Mouse (Mus musculus) liver, embryonic 12.5 days (tissue): ENCODE results near the gene Birc3. TPM values are rescaled to one million over a fixed set of nuclear protein-coding genes. Genes with fewer than 3 reads are reported as not detected.

ENCODE experiments used
- polyA plus RNA-seq: library from polyadenylated mRNA; unstranded; fragments of >200 nt; fragmentation: Nextera tagmentation; extraction: Ambion mirVana; gene quantifications from 2 replicates; pipeline ENCODE4 v1.2.1, GENCODE M21; 2016

Gene Birc3
- polyA plus RNA-seq, 1 experiment from 2014 or later = 6.7 TPM

Other genes with a start within 250 kb of the Birc3 start
- gene Mmp20, start 245.0 kb downstream of the Birc3 start, polyA plus RNA-seq = not detected in 2 replicates
- gene Mmp7, start 181.1 kb downstream of the Birc3 start, polyA plus RNA-seq = not detected in 2 replicates
- gene Tmem123, start 109.1 kb downstream of the Birc3 start, polyA plus RNA-seq = 59.4 and 60.3 TPM in 2 replicates
- 15.0 and 15.6 TPM in 2 replicates for gene Birc2, start 36.1 kb downstream of the Birc3 start, polyA plus RNA-seq
- gene Yap1, start 131.4 kb upstream of the Birc3 start, polyA plus RNA-seq = 8.3 and 8.7 TPM in 2 replicates
- gene Cfap300, start 169.6 kb upstream of the Birc3 start, polyA plus RNA-seq = 2.7 and 2.8 TPM in 2 replicates